8 mouse cellular contexts compared by ENCODE assay signal in the genomic region with DNA sequence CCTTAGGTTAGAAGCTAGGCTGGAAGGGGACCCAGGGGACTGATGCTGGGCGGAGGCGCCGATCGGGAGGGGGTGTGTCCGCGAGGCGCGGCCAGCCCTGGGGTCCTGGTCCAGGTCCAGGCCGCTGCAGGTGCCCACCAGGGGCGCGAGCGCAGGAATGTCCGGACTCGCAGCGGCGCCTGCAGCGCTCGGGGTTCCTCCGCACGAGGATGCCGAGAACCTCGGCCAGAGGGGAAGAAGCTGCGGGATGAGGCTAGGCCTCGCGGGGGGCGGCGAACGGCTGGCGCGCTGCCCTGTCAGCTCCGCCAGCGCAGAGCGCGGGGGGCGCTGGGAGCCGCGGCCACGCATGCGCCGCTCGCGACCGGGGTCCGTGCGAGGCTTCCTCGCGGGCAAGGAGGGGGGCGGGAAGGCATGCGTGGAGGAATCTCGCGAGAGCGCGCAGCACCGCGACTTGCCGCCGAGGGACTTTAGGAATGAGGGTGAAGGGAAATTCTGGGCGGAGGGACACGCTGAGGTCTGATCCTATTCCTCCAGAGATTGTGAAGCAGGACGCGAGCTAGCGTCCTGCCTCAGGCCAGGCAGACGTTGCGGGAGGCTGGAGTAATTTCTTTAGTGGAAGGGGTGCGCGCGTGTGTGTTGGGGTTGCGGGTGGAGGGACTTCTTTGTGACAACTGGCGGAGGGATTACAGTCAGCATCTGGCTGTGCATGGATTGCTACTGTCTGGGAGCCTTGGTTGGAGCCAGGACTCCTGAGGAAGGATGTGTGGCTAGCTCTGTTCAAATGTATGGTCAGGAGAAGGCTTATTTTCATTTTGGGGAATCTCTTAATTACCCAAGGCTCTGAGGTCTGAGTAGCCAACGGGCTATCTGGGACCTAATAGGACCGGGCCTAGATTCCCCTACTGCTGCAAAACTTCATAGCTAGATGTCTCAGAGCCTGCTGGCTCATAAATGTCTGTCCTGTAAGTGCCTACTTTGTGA. TPM values are rescaled to one million over a fixed set of nuclear protein-coding genes. Genes with fewer than 3 reads are reported as not detected.
A peak's percentile ranks its signal among the peaks of the same experiment; 100 is the strongest.
DNase-seq lines count a peak whose midpoint lies in the region; ATAC-seq and TF ChIP-seq lines count a peak whose summit lies in the region.

A gene (minus strand): TSS at position 211 of the 981 bp plus-strand sequence.

- 1% methylated on average over 71 of the region's 71 CpGs for WGBS in heart, embryonic 11.5 days (ENCODE audit: insufficient replicate concordance)
- WGBS in kidney, embryonic 15.5 days = 1% methylated on average over 71 of the region's 71 CpGs
- WGBS in limb, embryonic 13.5 days = 2% methylated on average over 67 of the region's 71 CpGs
- WGBS in midbrain, embryonic 15.5 days = 1% methylated on average over 69 of the region's 71 CpGs
- 1% methylated on average over 63 of the region's 71 CpGs for WGBS in stomach, postnatal 0 days

- H3K36me3 ChIP-seq in erythroblast, embryonic 14.5 days (ENCODE audit: control insufficient read depth) = no peaks in the 10 kb centered on the region
- no peaks in the 10 kb centered on the region for H3K36me3 ChIP-seq in heart, embryonic 11.5 days (ENCODE audit: control insufficient read depth, insufficient read depth, low read length)
- H3K36me3 ChIP-seq in kidney, embryonic 15.5 days = peaks cover 10% of the 10 kb centered on the region; the same call in 1 of the 2 replicates
- H3K36me3 ChIP-seq in limb, embryonic 13.5 days = peaks cover 9% of the 10 kb centered on the region
- H3K36me3 ChIP-seq in midbrain, embryonic 15.5 days (replicated peaks) = peaks cover 9% of the 10 kb centered on the region; the same call in 1 of the 2 replicates
- H3K36me3 ChIP-seq in stomach, postnatal 0 days (ENCODE audit: control insufficient read depth, insufficient read depth, low read length) = no peaks in the 10 kb centered on the region

- H3K4me1 ChIP-seq in erythroblast, embryonic 14.5 days (ENCODE audit: control insufficient read depth) = peaks cover 3% of the 10 kb centered on the region; the same call in 1 of the 2 replicates
- H3K4me1 ChIP-seq in heart, embryonic 11.5 days (ENCODE audit: control insufficient read depth, insufficient read depth, low read length) = no peaks in the 10 kb centered on the region
- H3K4me1 ChIP-seq in kidney, embryonic 15.5 days = peaks cover 11% of the 10 kb centered on the region
- H3K4me1 ChIP-seq in limb, embryonic 13.5 days = peaks cover 13% of the 10 kb centered on the region
- H3K4me1 ChIP-seq in midbrain, embryonic 15.5 days = peaks cover 30% of the 10 kb centered on the region
- no peaks in the 10 kb centered on the region for H3K4me1 ChIP-seq in stomach, postnatal 0 days (replicated peaks; ENCODE audit: control insufficient read depth, insufficient read depth)

- H3K27ac ChIP-seq in heart, embryonic 11.5 days (ENCODE audit: low read depth, low read length) = no peak within 1 kb of the TSS
- H3K27ac ChIP-seq in kidney, embryonic 15.5 days = peak within 1 kb of the TSS; percentile 74
- H3K27ac ChIP-seq in limb, embryonic 13.5 days = peak within 1 kb of the TSS; percentile 52; the same call in 1 of the 2 replicates
- H3K27ac ChIP-seq in midbrain, embryonic 15.5 days = peak within 1 kb of the TSS; percentile 97
- H3K27ac ChIP-seq in stomach, postnatal 0 days (replicated peaks) = no peak within 1 kb of the TSS

- H3K4me2 ChIP-seq in heart, embryonic 11.5 days = peak within 1 kb of the TSS; percentile 64
- peak within 1 kb of the TSS; percentile 96 for H3K4me2 ChIP-seq in kidney, embryonic 15.5 days
- H3K4me2 ChIP-seq in limb, embryonic 13.5 days (replicated peaks) = peak within 1 kb of the TSS; percentile 90
- H3K4me2 ChIP-seq in midbrain, embryonic 15.5 days = peak within 1 kb of the TSS; percentile 80
- H3K4me2 ChIP-seq in stomach, postnatal 0 days (replicated peaks; ENCODE audit: low read depth) = peak within 1 kb of the TSS; percentile 86

- peak; percentile 83 for ATAC-seq in heart, embryonic 11.5 days (replicated peaks; ENCODE audit: insufficient number of reproducible peaks, low FRiP score, low TSS enrichment)
- ATAC-seq in kidney, embryonic 15.5 days (replicated peaks; ENCODE audit: low FRiP score) = peak; percentile 96
- peak; percentile 91 for ATAC-seq in limb, embryonic 13.5 days (ENCODE audit: low FRiP score, low read depth)
- ATAC-seq in midbrain, embryonic 15.5 days (replicated peaks) = peak; percentile 97
- ATAC-seq in stomach, postnatal 0 days (ENCODE audit: low FRiP score, low TSS enrichment) = peak; percentile 80

- peak within 1 kb of the TSS; percentile 66 for H3K9ac ChIP-seq in heart, embryonic 11.5 days (ENCODE audit: low read depth, low read length)
- H3K9ac ChIP-seq in kidney, embryonic 15.5 days = peak within 1 kb of the TSS; percentile 66
- H3K9ac ChIP-seq in limb, embryonic 13.5 days = peak within 1 kb of the TSS; percentile 78
- peak within 1 kb of the TSS; percentile 94 for H3K9ac ChIP-seq in midbrain, embryonic 15.5 days
- H3K9ac ChIP-seq in stomach, postnatal 0 days (ENCODE audit: low read length) = peak within 1 kb of the TSS; percentile 51

- H3K4me3 ChIP-seq in erythroblast, embryonic 14.5 days (replicated peaks) = peak within 1 kb of the TSS; percentile 15
- peak within 1 kb of the TSS; percentile 62 for H3K4me3 ChIP-seq in heart, embryonic 11.5 days (ENCODE audit: low read depth, low read length)
- peak within 1 kb of the TSS; percentile 74 for H3K4me3 ChIP-seq in kidney, embryonic 15.5 days (replicated peaks)
- peak within 1 kb of the TSS; percentile 61 for H3K4me3 ChIP-seq in limb, embryonic 13.5 days
- peak within 1 kb of the TSS; percentile 81 for H3K4me3 ChIP-seq in midbrain, embryonic 15.5 days
- H3K4me3 ChIP-seq in stomach, postnatal 0 days (ENCODE audit: low read depth, low read length) = peak within 1 kb of the TSS; percentile 53

- peak; percentile 2 to 4 for DNase-seq in spleen, postnatal 36 days (ENCODE audit: low spot score in 2 of 2)
- no peak for DNase-seq in spleen, adult 12 weeks (ENCODE audit: low spot score)
- DNase-seq in stomach, postnatal 0 days (ENCODE audit: low spot score) = peak; percentile 60

- peak; percentile 23; the same call in 1 of the 2 replicates for TF ChIP-seq CTCF in stomach, postnatal 0 days (IDR thresholded peaks at IDR 0.05; ENCODE audit: low read depth)

- peak; percentile 69 for TF ChIP-seq EP300 in stomach, postnatal 0 days (optimal IDR thresholded peaks at IDR 0.05)

- peaks cover 20% of the 10 kb centered on the region for H3K27me3 ChIP-seq in erythroblast, embryonic 14.5 days (ENCODE audit: control insufficient read depth)
- H3K27me3 ChIP-seq in heart, embryonic 11.5 days (ENCODE audit: control insufficient read depth, insufficient read depth, low read length) = no peaks in the 10 kb centered on the region
- H3K27me3 ChIP-seq in kidney, embryonic 15.5 days = no peaks in the 10 kb centered on the region
- no peaks in the 10 kb centered on the region for H3K27me3 ChIP-seq in limb, embryonic 13.5 days
- no peaks in the 10 kb centered on the region for H3K27me3 ChIP-seq in midbrain, embryonic 15.5 days (replicated peaks)
- H3K27me3 ChIP-seq in stomach, postnatal 0 days (ENCODE audit: control insufficient read depth, insufficient read depth, low read length) = no peaks in the 10 kb centered on the region

- no peaks in the 10 kb centered on the region for H3K9me3 ChIP-seq in erythroblast, embryonic 14.5 days (ENCODE audit: control insufficient read depth, low read length)
- H3K9me3 ChIP-seq in heart, embryonic 11.5 days (replicated peaks; ENCODE audit: control insufficient read depth, low read length) = no peaks in the 10 kb centered on the region
- no peaks in the 10 kb centered on the region for H3K9me3 ChIP-seq in kidney, embryonic 15.5 days (replicated peaks)
- no peaks in the 10 kb centered on the region for H3K9me3 ChIP-seq in limb, embryonic 13.5 days
- H3K9me3 ChIP-seq in midbrain, embryonic 15.5 days = no peaks in the 10 kb centered on the region
- H3K9me3 ChIP-seq in stomach, postnatal 0 days (ENCODE audit: control insufficient read depth, low read length) = no peaks in the 10 kb centered on the region

RNA-seq across cellular contexts. Expression of the gene that starts here (rescaled TPM):
- polyA plus RNA-seq in erythroblast, embryonic 14.5 days (2012) = not detected in 2 replicates
- polyA plus RNA-seq in heart, embryonic 11.5 days (2014; fragmentation: Nextera tagmentation; extraction: Ambion mirVana) = 4.4 and 4.8 TPM in 2 replicates
- 2.3 and 3.3 TPM in 2 replicates for polyA plus RNA-seq in kidney, embryonic 15.5 days (2015; fragmentation: Nextera tagmentation; extraction: Ambion mirVana)
- polyA plus RNA-seq in limb, embryonic 13.5 days (2015; fragmentation: Nextera tagmentation; extraction: Ambion mirVana) = 4.5 and 4.9 TPM in 2 replicates
- polyA plus RNA-seq in midbrain, embryonic 15.5 days (2015; fragmentation: Nextera tagmentation; extraction: Ambion mirVana) = 14.5 and 16.2 TPM in 2 replicates
- polyA plus RNA-seq in stomach, postnatal 0 days (2015; fragmentation: Nextera tagmentation; extraction: Ambion mirVana) = 0.25 and 0.28 TPM in 2 replicates

Comparison
In these comparisons a context has a peak if more than half of its experiments do, and no peak if none do; other contexts are left out.
1. Peak in DNase-seq, ATAC-seq, H3K4me3 ChIP-seq, H3K9ac ChIP-seq and H3K4me2 ChIP-seq in stomach, postnatal 0 days; RNA of the gene not detected or under 1 TPM.
2. H3K4me3 ChIP-seq: peak in every context shown above with its lines; median percentile 81 in midbrain, embryonic 15.5 days; 74 in kidney, embryonic 15.5 days; 62 in heart, embryonic 11.5 days; 61 in limb, embryonic 13.5 days; 53 in stomach, postnatal 0 days; 15 in erythroblast, embryonic 14.5 days.
3. H3K27ac ChIP-seq: peak in kidney, embryonic 15.5 days (single experiment), limb, embryonic 13.5 days (single experiment) and midbrain, embryonic 15.5 days (single experiment); none in heart, embryonic 11.5 days (single experiment) and stomach, postnatal 0 days (single experiment).
4. Peak in every context shown above with its lines, with median percentiles within 50 percentile points of each other: ATAC-seq, H3K4me2 ChIP-seq and H3K9ac ChIP-seq.